Mouse (Mus musculus): Measurements from ENCODE around the gene Zswim9.

Gene Zswim9

GRCm38 (mm10) chr7:13268749-13269260 lies 9.7 kb downstream of the Zswim9 start:
- no peak for DNase-seq

- DNase-seq, result no peak
These were observed 14.1 kb downstream of the Zswim9 start for GRCm38 (mm10) chr7:13264396-13264795.

DNA sequence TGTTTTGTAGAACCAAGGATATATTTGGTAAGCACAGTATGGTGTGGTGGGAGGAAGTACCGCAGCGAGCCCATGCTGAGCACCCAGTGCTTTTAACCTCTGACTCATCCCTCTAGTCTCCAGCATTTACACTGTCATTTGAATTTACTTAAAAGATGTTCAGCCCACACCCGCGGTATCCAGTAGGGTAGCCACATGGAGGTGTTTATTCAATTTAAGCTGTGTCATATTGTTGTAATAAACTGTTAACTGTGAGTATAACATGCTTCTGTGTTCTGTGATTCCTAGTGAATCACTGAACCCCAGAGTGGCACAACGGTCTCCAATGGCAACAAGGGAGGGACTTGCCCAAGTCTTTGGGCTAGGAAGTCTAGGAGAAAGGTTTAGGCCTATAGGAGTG lies 14.7 kb downstream of the Zswim9 start:
- DNase-seq, result no peak

GRCm38 (mm10) chr7:13260746-13261700 lies 17.5 kb downstream of the Zswim9 start:
- no peak for DNase-seq

- DNase-seq, result no peak
These were observed 65.8 kb downstream of the Zswim9 start, which contains the start of gene Vmn1r89 for GRCm38 (mm10) chr7:13212720-13213119. Vmn1r89 (plus strand) TSS chr7:13213020.
